Mouse (Mus musculus) MEL (cell line): ENCODE results near the gene Fam205c. TPM values are rescaled to one million over a fixed set of nuclear protein-coding genes. Genes with fewer than 3 reads are reported as not detected.

Experiments used
- DNase-seq: peaks from one replicate; pipeline ENCODE4 v3.0.0; 2011; ENCODE audit warnings: low read depth, low spot score
- H3K27ac ChIP-seq: 2 replicates; pipeline ENCODE4 v1.5.1; 2012; ENCODE audit warnings: low read depth, mild to moderate bottlenecking, control low read depth, low read length, moderate library complexity; ENCODE audit not compliant: control insufficient read depth
- H3K27me3 ChIP-seq, 2 experiments: fragments of 150-350 bp in 1 of 2; sonication (generic) in 1 of 2; 2 replicates each; pipeline ENCODE4 v1.6.1; 2012; ENCODE audit warnings: low read length in 2 of 2, mild to moderate bottlenecking in 2 of 2, improper control_type of control experiment in 1 of 2, moderate library complexity in 1 of 2; ENCODE audit not compliant: insufficient read depth in 2 of 2, control insufficient read depth in 1 of 2
- H3K36me3 ChIP-seq, 2 experiments: 2 replicates each; pipeline ENCODE4 v1.6.1; 2012 to 2014; ENCODE audit warnings: low read length in 2 of 2, improper control_type of control experiment in 1 of 2, inconsistent platforms in 1 of 2, mild to moderate bottlenecking in 1 of 2; ENCODE audit not compliant: insufficient read depth in 2 of 2, control insufficient read depth in 1 of 2
- H3K4me1 ChIP-seq, 2 experiments: fragments of 150-350 bp in 1 of 2; sonication (generic) in 1 of 2; 2 replicates each; pipeline ENCODE4 v1.6.1; 2012; ENCODE audit warnings: low read length in 2 of 2, improper control_type of control experiment in 1 of 2, mild to moderate bottlenecking in 1 of 2; ENCODE audit not compliant: insufficient read depth in 2 of 2, control insufficient read depth in 1 of 2
- H3K4me3 ChIP-seq, 2 experiments: fragments of 150-350 bp in 1 of 2; sonication (generic) in 1 of 2; 2 replicates each; pipeline ENCODE4 v1.5.1; 2012; ENCODE audit warnings: low read depth in 2 of 2, low read length in 2 of 2, mild to moderate bottlenecking in 2 of 2, moderate library complexity in 2 of 2, control low read depth in 1 of 2, improper control_type of control experiment in 1 of 2; ENCODE audit not compliant: control insufficient read depth in 1 of 2, insufficient read depth in 1 of 2
- H3K79me2 ChIP-seq: 2 replicates; pipeline ENCODE4 v1.6.1; 2012; ENCODE audit warnings: mild to moderate bottlenecking, low read length, moderate library complexity; ENCODE audit not compliant: control insufficient read depth, poor library complexity, insufficient read depth
- H3K9ac ChIP-seq: 2 replicates; pipeline ENCODE4 v1.6.1; 2012; ENCODE audit warnings: low read depth, mild to moderate bottlenecking, control low read depth, low read length, moderate library complexity; ENCODE audit not compliant: control insufficient read depth, poor library complexity, severe bottlenecking
- H3K9me3 ChIP-seq: fragments of 150-350 bp; sonication (generic); replicated peaks from 2 replicates; pipeline ENCODE4 v1.6.1; 2012; ENCODE audit warnings: mild to moderate bottlenecking, low read length, improper control_type of control experiment, moderate library complexity; ENCODE audit not compliant: insufficient read depth
- BHLHE40 ChIP-seq: IDR thresholded peaks from 2 replicates; pipeline ENCODE4 v1.6.1; 2012; ENCODE audit warnings: low read depth, mild to moderate bottlenecking, inconsistent platforms, low read length, improper control_type of control experiment, borderline replicate concordance
- CTCF ChIP-seq, 3 experiments: IDR thresholded peaks in 2 of 3; conservative IDR thresholded peaks in 1 of 3; 2 replicates each; pipeline ENCODE4 v1.5.1; 2011 to 2012; ENCODE audit warnings: low read length in 3 of 3, low read depth in 2 of 3, mild to moderate bottlenecking in 2 of 3, improper control_type of control experiment in 1 of 3, inconsistent platforms in 1 of 3, mixed read lengths in 1 of 3, moderate library complexity in 1 of 3; ENCODE audit not compliant: control insufficient read depth in 1 of 3, insufficient read depth in 1 of 3, poor library complexity in 1 of 3, severe bottlenecking in 1 of 3
- E2F4 ChIP-seq: IDR thresholded peaks from 2 replicates; pipeline ENCODE4 v1.6.1; 2011; ENCODE audit warnings: low read depth, low read length, improper control_type of control experiment, borderline replicate concordance
- EP300 ChIP-seq, 2 experiments: IDR thresholded peaks; 2 replicates each; pipeline ENCODE4 v1.6.1; 2011; ENCODE audit warnings: improper control_type of control experiment in 2 of 2, low read length in 2 of 2, low read depth in 1 of 2, mild to moderate bottlenecking in 1 of 2
- GABPA ChIP-seq: IDR thresholded peaks from 2 replicates; pipeline ENCODE4 v1.6.1; 2012; ENCODE audit warnings: low read depth, mild to moderate bottlenecking, inconsistent platforms, low read length, improper control_type of control experiment, moderate library complexity
- HCFC1 ChIP-seq: IDR thresholded peaks from 2 replicates; pipeline ENCODE4 v1.6.1; 2012; ENCODE audit warnings: low read depth, mild to moderate bottlenecking, inconsistent platforms, low read length, improper control_type of control experiment, moderate library complexity
- KAT2A ChIP-seq: conservative IDR thresholded peaks from 2 replicates; pipeline ENCODE4 v1.6.1; 2012; ENCODE audit warnings: low read depth, low read length, improper control_type of control experiment, inconsistent platforms
- MAFK ChIP-seq: IDR thresholded peaks from 2 replicates; pipeline ENCODE4 v1.6.1; 2011; ENCODE audit warnings: low read depth, mild to moderate bottlenecking, low read length, improper control_type of control experiment, borderline replicate concordance
- MXI1 ChIP-seq: IDR thresholded peaks from 2 replicates; pipeline ENCODE4 v1.6.1; 2011; ENCODE audit warnings: mild to moderate bottlenecking, low read depth, low read length, improper control_type of control experiment
- NELFE ChIP-seq: IDR thresholded peaks from 2 replicates; pipeline ENCODE4 v1.6.1; 2011; ENCODE audit warnings: low read depth, low read length, improper control_type of control experiment
- POLR2AphosphoS2 ChIP-seq: IDR thresholded peaks from 2 replicates; pipeline ENCODE4 v1.6.1; 2011; ENCODE audit warnings: low read length, improper control_type of control experiment
- RCOR1 ChIP-seq: IDR thresholded peaks from 2 replicates; pipeline ENCODE4 v1.6.1; 2012; ENCODE audit warnings: low read depth, mild to moderate bottlenecking, inconsistent platforms, low read length, improper control_type of control experiment
- TAL1 ChIP-seq: IDR thresholded peaks from 2 replicates; pipeline ENCODE4 v1.6.1; 2012; ENCODE audit warnings: mild to moderate bottlenecking, inconsistent platforms, low read length, moderate library complexity, mixed read lengths
- TCF12 ChIP-seq: IDR thresholded peaks from 2 replicates; pipeline ENCODE4 v1.6.1; 2014; ENCODE audit warnings: low read depth, mild to moderate bottlenecking, inconsistent platforms, low read length, improper control_type of control experiment, moderate library complexity
- UBTF ChIP-seq: IDR thresholded peaks from 2 replicates; pipeline ENCODE4 v1.6.1; 2012; ENCODE audit warnings: low read depth, mild to moderate bottlenecking, inconsistent platforms, low read length, improper control_type of control experiment, moderate library complexity, borderline replicate concordance; ENCODE audit not compliant: insufficient read depth
- USF2 ChIP-seq, 2 experiments: IDR thresholded peaks; 2 replicates each; pipeline ENCODE4 v1.6.1; 2011 to 2012; ENCODE audit warnings: improper control_type of control experiment in 2 of 2, low read length in 2 of 2, borderline replicate concordance in 1 of 2, inconsistent platforms in 1 of 2, low read depth in 1 of 2, mild to moderate bottlenecking in 1 of 2; ENCODE audit not compliant: insufficient read depth in 1 of 2
- ZC3H11A ChIP-seq: IDR thresholded peaks from 2 replicates; pipeline ENCODE4 v1.6.1; 2012; ENCODE audit warnings: low read depth, mild to moderate bottlenecking, inconsistent platforms, low read length, improper control_type of control experiment
- ZKSCAN1 ChIP-seq: IDR thresholded peaks from 2 replicates; pipeline ENCODE4 v1.6.1; 2012; ENCODE audit warnings: low read depth, mild to moderate bottlenecking, inconsistent platforms, low read length, improper control_type of control experiment, moderate library complexity
- ZNF384 ChIP-seq: IDR thresholded peaks from 2 replicates; pipeline ENCODE4 v1.6.1; 2012; ENCODE audit warnings: low read depth, mild to moderate bottlenecking, inconsistent platforms, low read length, improper control_type of control experiment
- polyA plus RNA-seq, 2 experiments: library from polyadenylated mRNA; stranded (reverse) in 1 of 2; unstranded in 1 of 2; fragments of >175 nt in 1 of 2; fragments of >200 nt in 1 of 2; gene quantifications; 2 replicates each; pipeline versions ENCODE4 v1.2.1 to v1.2.4; 2012; ENCODE audit warnings: low replicate concordance in 2 of 2, low read depth in 1 of 2; ENCODE audit not compliant: insufficient read length in 2 of 2, insufficient read depth in 1 of 2, missing spikeins in 1 of 2
- total RNA-seq: library from RNA; depleted of rRNA; stranded (reverse); fragments of 300-350 nt; gene quantifications from 2 replicates; pipeline ENCODE4 v1.2.3, GENCODE M21; 2012

Fam205c gene
- total and polyA plus RNA-seq, 3 experiments, result not detected

- Histone ChIP-seq H3K9me3 (no peaks in the 10 kb centered on the region), H3K79me2 (no peaks in the 10 kb centered on the region), H3K27me3 (peaks cover 0 to 2% of the 10 kb centered on the region in 2 experiments; a peak in 2 of 4 replicates), H3K36me3 (no peaks in the 10 kb centered on the region), H3K27ac (no peak overlapping the region), H3K4me3 (no peak overlapping the region), H3K4me1 (no peaks in the 10 kb centered on the region), H3K9ac (no peak overlapping the region)
- DNase-seq, result no peak
- TF ChIP-seq GABPA (no peak), E2F4 (no peak), ZKSCAN1 (no peak), POLR2AphosphoS2 (no peak), NELFE (no peak)
Observed at GRCm38 (mm10) chr4:42915311-42915710, 41.3 kb upstream of the Fam205c start.

DNA sequence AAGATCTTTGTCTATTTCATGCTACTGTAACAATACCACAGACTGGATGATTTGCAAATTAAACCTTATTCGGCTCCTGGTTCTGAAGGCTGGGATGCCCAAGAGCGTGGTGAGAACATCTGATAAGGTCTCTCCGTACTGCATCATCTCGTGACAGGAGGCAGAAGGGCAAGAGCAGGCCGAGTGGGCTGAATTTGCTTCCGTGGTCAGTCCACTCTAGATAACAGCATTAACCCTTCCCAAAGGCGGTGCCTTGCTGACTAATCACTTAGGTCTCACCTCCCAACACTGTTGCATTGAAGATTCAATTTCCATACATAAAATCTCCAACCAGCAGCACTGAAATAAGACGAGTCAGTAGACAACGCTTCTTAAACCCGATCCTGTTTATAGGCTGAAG lies 39.4 kb upstream of the Fam205c start:
- Histone ChIP-seq H3K27me3 (peaks cover 2% of the 10 kb centered on the region in 2 experiments; a peak in 2 of 4 replicates), H3K79me2 (no peaks in the 10 kb centered on the region), H3K4me1 (no peaks in the 10 kb centered on the region), H3K9ac (no peak overlapping the region), H3K27ac (no peak overlapping the region), H3K36me3 (no peaks in the 10 kb centered on the region), H3K9me3 (no peaks in the 10 kb centered on the region), H3K4me3 (no peak overlapping the region)
- no peak for TF ChIP-seq TCF12
- no peak for TF ChIP-seq USF2 (IDR thresholded peaks at IDR 0.05; ENCODE audit: borderline replicate concordance in 1 of 2, insufficient read depth in 1 of 2, low read depth in 1 of 2, low read length in 2 of 2)
- TF ChIP-seq KAT2A, result no peak
- TF ChIP-seq ZNF384, result no peak
- TF ChIP-seq ZC3H11A, result no peak
- no peak for TF ChIP-seq RCOR1
- TF ChIP-seq EP300 (IDR thresholded peaks at IDR 0.05; ENCODE audit: low read depth in 1 of 2, low read length in 2 of 2), result no peak
- no peak for TF ChIP-seq TAL1
- no peak for TF ChIP-seq NELFE
- no peak for TF ChIP-seq UBTF
- TF ChIP-seq MXI1, result no peak
- TF ChIP-seq HCFC1, result no peak
- no peak for DNase-seq

- no peak overlapping the region for H3K4me3 ChIP-seq
- H3K36me3 ChIP-seq, result no peaks in the 10 kb centered on the region
- H3K9ac ChIP-seq, result no peak overlapping the region
- H3K27me3 ChIP-seq, result peaks cover 2 to 3% of the 10 kb centered on the region in 2 experiments; a peak in 3 of 4 replicates
- H3K9me3 ChIP-seq, result no peaks in the 10 kb centered on the region
- H3K79me2 ChIP-seq, result no peaks in the 10 kb centered on the region
- no peak for DNase-seq
- no peak overlapping the region for H3K27ac ChIP-seq
- H3K4me1 ChIP-seq, result no peaks in the 10 kb centered on the region
- TF ChIP-seq BHLHE40 (no peak), POLR2AphosphoS2 (no peak), MAFK (no peak), GABPA (no peak), KAT2A (no peak), CTCF (IDR thresholded peaks at IDR 0.05 in 2 of 3, conservative IDR thresholded peaks at IDR 0.05 in 1 of 3; ENCODE audit: control insufficient read depth in 1 of 3, insufficient read depth in 1 of 3, low read depth in 2 of 3, low read length in 3 of 3, poor library complexity in 1 of 3, severe bottlenecking in 1 of 3) (no peak), USF2 (IDR thresholded peaks at IDR 0.05; ENCODE audit: borderline replicate concordance in 1 of 2, insufficient read depth in 1 of 2, low read depth in 1 of 2, low read length in 2 of 2) (no peak)
- TF ChIP-seq, all 39 proteins: peak for 0
Observed at GRCm38 (mm10) chr4:42904966-42905365, 30.9 kb upstream of the Fam205c start.
